Mouse (Mus musculus) brain, embryonic 14.5 days (tissue): ENCODE measurements around the gene Prkcq.

Source experiments
- CTCF ChIP-seq: fragments of 200-500 bp; IDR thresholded peaks from 2 replicates; pipeline ENCODE4 v1.5.1; 2012; ENCODE audit warnings: inconsistent platforms, mild to moderate bottlenecking, moderate library complexity, borderline replicate concordance; ENCODE audit not compliant: insufficient read depth, insufficient read length; ENCODE audit errors: extremely low read depth
- POLR2A ChIP-seq: fragments of 200-500 bp; IDR thresholded peaks from 2 replicates; pipeline ENCODE4 v1.6.1; 2012; ENCODE audit warnings: mild to moderate bottlenecking, inconsistent platforms, borderline replicate concordance; ENCODE audit not compliant: poor library complexity, insufficient read depth, insufficient read length, severe bottlenecking; ENCODE audit errors: extremely low read depth

DNA sequence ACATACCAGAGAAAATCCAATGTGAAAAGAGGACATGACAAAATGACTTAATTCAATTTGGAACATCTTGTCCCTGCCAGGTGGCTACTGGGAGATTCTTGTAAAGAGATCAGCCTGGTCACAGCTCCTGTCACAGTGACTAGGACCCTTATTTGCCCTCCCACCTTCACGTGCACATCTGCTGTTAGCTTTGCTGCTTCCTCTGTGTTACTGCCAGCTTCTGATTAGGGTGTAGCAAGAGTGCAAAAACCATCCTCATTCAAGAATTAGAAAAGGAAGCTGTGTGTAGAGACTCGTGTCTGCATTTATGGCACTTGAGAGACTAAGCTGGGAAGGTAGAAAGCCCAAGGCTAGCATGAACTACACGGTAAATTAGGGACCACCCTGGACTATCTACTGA is 59.2 kb downstream of the Prkcq start:
- TF ChIP-seq CTCF (no peak), POLR2A (no peak)
